Mouse (Mus musculus) kidney, embryonic 15.5 days (tissue): ENCODE data around the gene Serpinh1. TPM values are rescaled to one million over a fixed set of nuclear protein-coding genes. Genes with fewer than 3 reads are reported as not detected.
A peak's percentile ranks its signal among the peaks of the same experiment; 100 is the strongest.

Experiments
- ATAC-seq: fragments of 200-750 bp; cut with Nextera tagmentation; replicated peaks from 2 replicates; pipeline ENCODE4 v1.8.0; 2017; ENCODE audit warnings: moderate TSS enrichment; ENCODE audit not compliant: low FRiP score
- H3K27ac ChIP-seq: fragments of 300-500 bp; sonication (generic); 2 replicates; pipeline ENCODE4 v1.5.1; 2015; ENCODE audit warnings: mild to moderate bottlenecking, inconsistent platforms
- H3K27me3 ChIP-seq: fragments of 300-500 bp; sonication (generic); 2 replicates; pipeline ENCODE4 v1.6.1; 2015; ENCODE audit warnings: inconsistent platforms
- H3K36me3 ChIP-seq: fragments of 300-500 bp; sonication (generic); 2 replicates; pipeline ENCODE4 v1.6.1; 2015; ENCODE audit warnings: inconsistent platforms
- H3K4me1 ChIP-seq: fragments of 300-500 bp; sonication (generic); 2 replicates; pipeline ENCODE4 v1.6.1; 2015; ENCODE audit warnings: inconsistent platforms
- H3K4me2 ChIP-seq: fragments of 300-500 bp; sonication (generic); 2 replicates; pipeline ENCODE4 v1.6.1; 2015; ENCODE audit warnings: moderate library complexity, mild to moderate bottlenecking, inconsistent platforms
- H3K4me3 ChIP-seq: fragments of 300-500 bp; sonication (generic); replicated peaks from 2 replicates; pipeline ENCODE4 v1.5.1; 2015; ENCODE audit warnings: mild to moderate bottlenecking, inconsistent platforms
- H3K9ac ChIP-seq: fragments of 300-500 bp; sonication (generic); 2 replicates; pipeline ENCODE4 v1.6.1; 2015; ENCODE audit warnings: mild to moderate bottlenecking, inconsistent platforms
- H3K9me3 ChIP-seq: fragments of 300-500 bp; sonication (generic); replicated peaks from 2 replicates; pipeline ENCODE4 v1.6.1; 2016; ENCODE audit warnings: inconsistent platforms
- WGBS: fragments of 180-500 bp; shearing (Covaris S2); methylation state at CpG from one replicate; pipeline ENCODE4 v1.1.7; 2015; ENCODE audit warnings: mixed read lengths; 5-methylcytosine and 5-hydroxymethylcytosine counted together
- polyA plus RNA-seq: library from polyadenylated mRNA; unstranded; fragments of >200 nt; fragmentation: Nextera tagmentation; extraction: Ambion mirVana; gene quantifications from 2 replicates; pipeline ENCODE4 v1.2.1, GENCODE M21; 2015

The Serpinh1 gene
- polyA plus RNA-seq, 1 experiment from 2014 or later: 1,603 TPM

DNA sequence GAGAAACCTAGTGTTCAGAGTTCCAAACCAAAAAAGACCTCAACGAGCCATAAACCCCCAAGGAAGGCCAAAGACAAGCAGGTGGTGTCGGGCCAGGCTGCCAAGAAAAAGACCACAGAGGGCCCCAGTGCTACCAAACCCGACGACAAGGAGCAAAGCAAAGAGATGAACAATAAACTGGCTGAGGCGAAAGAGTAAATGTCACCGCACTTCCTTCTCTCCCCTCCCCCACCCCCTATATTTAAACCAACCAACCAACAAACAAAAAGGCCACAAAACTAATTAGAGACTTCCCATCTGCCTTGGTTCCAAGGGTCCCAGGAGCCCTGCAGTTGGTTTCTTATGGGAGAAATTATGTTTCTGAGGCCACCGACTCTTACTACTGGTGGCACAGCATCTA, 35.6 kb downstream of the Serpinh1 start:
- Histone ChIP-seq H3K4me1 (peaks cover 34% of the 10 kb centered on the region), H3K9me3 (no peaks in the 10 kb centered on the region), H3K27ac (no peak overlapping the region), H3K36me3 (no peaks in the 10 kb centered on the region), H3K4me2 (no peak overlapping the region), H3K9ac (no peak overlapping the region), H3K4me3 (no peak overlapping the region), H3K27me3 (peaks cover 15% of the 10 kb centered on the region)
- no peak for ATAC-seq
- 56% methylated on average over 7 of the region's 7 CpGs for WGBS

DNA sequence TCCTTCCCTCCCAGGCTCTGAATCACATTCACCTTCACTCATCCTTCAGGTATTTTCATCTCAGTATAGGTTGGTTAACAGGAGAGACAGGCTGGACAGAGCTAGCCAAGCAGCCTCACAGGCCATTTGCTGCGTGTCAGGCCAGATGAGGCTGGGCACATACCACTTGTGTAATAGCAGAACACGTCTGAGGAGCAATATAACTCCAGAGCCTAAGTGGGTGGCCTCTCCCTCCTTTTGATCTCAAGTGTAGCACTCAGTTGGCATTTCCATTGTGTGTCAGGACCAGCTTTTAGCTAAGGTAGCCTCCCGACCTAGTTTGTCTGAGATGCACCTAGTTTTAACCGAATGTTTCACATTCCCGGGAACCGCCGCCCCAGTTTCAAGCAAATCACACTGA, 36.8 kb downstream of the Serpinh1 start:
- no peak for ATAC-seq
- peaks cover 13% of the 10 kb centered on the region for H3K27me3 ChIP-seq
- H3K9ac ChIP-seq: no peak overlapping the region
- H3K4me2 ChIP-seq: no peak overlapping the region
- no peak overlapping the region for H3K4me3 ChIP-seq
- H3K36me3 ChIP-seq: no peaks in the 10 kb centered on the region
- 51% methylated on average over 7 of the region's 7 CpGs for WGBS
- H3K4me1 ChIP-seq: peaks cover 45% of the 10 kb centered on the region
- H3K27ac ChIP-seq: no peak overlapping the region
- H3K9me3 ChIP-seq: no peaks in the 10 kb centered on the region

DNA sequence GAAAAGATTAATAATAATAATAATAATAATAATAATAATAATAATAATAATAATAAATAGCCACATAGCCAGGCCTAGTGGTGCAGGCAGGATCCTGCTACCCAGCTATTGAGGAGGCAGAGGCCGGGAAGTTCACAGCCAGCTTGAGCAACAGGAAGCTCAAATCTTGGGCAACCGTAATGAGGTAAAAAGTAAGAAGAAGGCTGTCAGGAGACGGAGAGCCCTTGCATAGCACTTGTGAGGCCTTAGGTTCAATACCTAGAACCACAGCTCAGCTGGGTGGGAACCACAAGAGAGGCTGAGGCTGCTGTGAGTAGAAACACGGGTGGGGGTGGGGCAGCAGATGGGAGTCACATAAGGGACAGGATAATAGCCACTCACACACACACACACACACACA, 38.5 kb downstream of the Serpinh1 start:
- Histone ChIP-seq H3K4me3 (no peak overlapping the region), H3K9me3 (no peaks in the 10 kb centered on the region), H3K36me3 (no peaks in the 10 kb centered on the region), H3K27me3 (0 out of 2 replicates have a peak, but pooled peaks cover 7% of the 10 kb centered on the region), H3K4me1 (peaks cover 35% of the 10 kb centered on the region), H3K4me2 (no peak overlapping the region), H3K9ac (no peak overlapping the region), H3K27ac (no peak overlapping the region)
- 82% methylated on average over 4 of the region's 4 CpGs for WGBS
- ATAC-seq: no peak

DNA sequence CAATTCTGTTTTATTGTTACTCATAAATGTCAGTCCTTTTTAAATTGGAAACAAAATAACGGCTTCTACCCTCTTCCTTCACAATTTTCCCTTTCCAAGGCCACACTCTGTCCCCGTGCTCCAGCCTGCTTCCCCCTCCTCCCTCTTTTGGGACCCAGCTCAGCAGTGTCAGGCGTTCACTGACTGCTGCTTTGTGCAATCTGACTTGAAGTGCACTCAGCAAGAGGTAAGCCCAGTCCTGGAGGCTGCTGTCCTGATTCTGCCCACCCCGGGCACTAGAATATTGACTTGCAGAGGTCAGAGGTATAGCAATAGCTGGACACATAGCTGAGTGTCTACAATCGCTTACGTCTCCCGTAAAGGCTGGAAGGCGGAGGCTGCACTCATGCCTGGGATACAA, 39.8 kb downstream of the Serpinh1 start:
- 67% methylated on average over 8 of the region's 8 CpGs for WGBS
- Histone ChIP-seq H3K9ac (no peak overlapping the region), H3K27me3 (0 out of 2 replicates have a peak, but pooled peaks cover 7% of the 10 kb centered on the region), H3K4me3 (no peak overlapping the region), H3K36me3 (no peaks in the 10 kb centered on the region), H3K9me3 (no peaks in the 10 kb centered on the region), H3K4me1 (peaks cover 35% of the 10 kb centered on the region), H3K4me2 (no peak overlapping the region), H3K27ac (no peak overlapping the region)
- ATAC-seq: no peak

DNA sequence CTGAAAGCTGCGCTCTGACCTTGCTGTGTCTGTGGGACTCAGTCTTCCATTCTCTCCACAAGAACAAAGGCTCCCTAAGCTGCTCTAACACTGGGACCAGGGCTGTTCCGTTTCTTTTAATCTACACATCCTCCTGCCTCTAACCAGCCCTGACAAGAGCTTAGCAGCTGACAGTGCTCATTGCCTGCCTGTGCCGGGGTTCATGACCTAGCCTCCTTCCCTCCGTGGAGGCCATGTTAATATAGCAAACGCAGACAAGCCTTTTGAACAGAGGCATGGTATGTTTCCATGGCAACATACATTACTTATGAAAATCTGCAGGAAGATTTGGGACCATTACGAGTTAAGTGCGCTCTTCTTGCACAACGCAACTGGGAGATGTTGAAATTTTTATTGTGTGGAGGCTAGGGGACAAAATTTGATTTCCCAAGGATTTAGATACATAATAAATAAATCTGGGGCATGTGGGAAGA, 40.3 kb downstream of the Serpinh1 start:
- no peaks in the 10 kb centered on the region for H3K36me3 ChIP-seq
- no peak overlapping the region for H3K9ac ChIP-seq
- no peak overlapping the region for H3K4me3 ChIP-seq
- peaks cover 34% of the 10 kb centered on the region for H3K4me1 ChIP-seq
- no peak overlapping the region for H3K27ac ChIP-seq
- 44% methylated on average over 8 of the region's 8 CpGs for WGBS
- no peaks in the 10 kb centered on the region for H3K9me3 ChIP-seq
- no peak for ATAC-seq
- H3K4me2 ChIP-seq: no peak overlapping the region
- H3K27me3 ChIP-seq: 0 out of 2 replicates have a peak, but pooled peaks cover 7% of the 10 kb centered on the region

DNA sequence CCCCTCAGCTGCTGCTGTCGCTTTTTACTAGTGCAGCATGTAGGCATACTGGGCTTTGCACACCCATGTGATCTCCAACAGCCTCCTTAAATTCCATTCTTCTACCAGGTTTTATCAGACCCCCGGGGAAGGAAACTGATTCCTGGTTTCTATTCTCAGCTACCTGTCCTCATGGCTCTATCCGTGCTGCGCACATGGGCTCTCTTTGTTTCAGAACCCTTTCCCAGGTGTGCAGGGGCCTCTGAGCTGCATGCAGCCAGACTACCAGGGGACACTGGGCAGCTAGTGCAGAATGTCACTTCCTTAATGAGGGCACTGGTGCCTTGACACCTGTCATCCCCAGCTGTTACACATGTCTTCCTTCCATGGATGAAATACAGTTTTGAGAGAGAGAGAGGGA, 41.0 kb downstream of the Serpinh1 start:
- WGBS: 62% methylated on average over 4 of the region's 4 CpGs
- Histone ChIP-seq H3K27ac (no peak overlapping the region), H3K36me3 (no peaks in the 10 kb centered on the region), H3K4me2 (no peak overlapping the region), H3K4me3 (no peak overlapping the region), H3K9ac (no peak overlapping the region), H3K9me3 (no peaks in the 10 kb centered on the region), H3K4me1 (peaks cover 36% of the 10 kb centered on the region), H3K27me3 (0 out of 2 replicates have a peak, but pooled peaks cover 3% of the 10 kb centered on the region)
- ATAC-seq: no peak

DNA sequence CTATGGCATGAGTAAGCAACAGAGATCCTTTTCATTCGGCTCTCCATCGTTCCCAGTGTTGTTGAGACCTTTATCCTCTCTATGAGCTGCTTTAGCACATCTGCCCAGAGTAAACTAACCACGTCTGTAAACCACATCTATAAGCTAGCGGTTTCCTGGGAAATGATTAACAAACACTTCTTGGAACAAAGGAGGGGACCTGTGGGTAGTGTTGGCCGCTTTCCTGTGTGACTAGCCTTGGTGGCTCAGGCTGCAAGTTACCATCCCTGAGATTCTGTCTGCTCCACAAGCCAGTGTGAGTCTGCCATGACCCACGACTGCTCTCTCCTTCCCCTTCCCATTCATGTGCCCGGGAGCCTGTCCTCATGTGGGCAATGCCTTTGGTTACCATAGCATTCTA, 41.6 kb downstream of the Serpinh1 start:
- peaks cover 41% of the 10 kb centered on the region for H3K4me1 ChIP-seq
- H3K36me3 ChIP-seq: no peaks in the 10 kb centered on the region
- no peak overlapping the region for H3K9ac ChIP-seq
- H3K4me2 ChIP-seq: no peak overlapping the region
- H3K27me3 ChIP-seq: no peaks in the 10 kb centered on the region
- 57% methylated on average over 7 of the region's 7 CpGs for WGBS
- no peak overlapping the region for H3K4me3 ChIP-seq
- H3K9me3 ChIP-seq: no peaks in the 10 kb centered on the region
- no peak overlapping the region for H3K27ac ChIP-seq
- 0 out of 2 replicates have a peak, but pooled peaks have one; percentile 49 for ATAC-seq

DNA sequence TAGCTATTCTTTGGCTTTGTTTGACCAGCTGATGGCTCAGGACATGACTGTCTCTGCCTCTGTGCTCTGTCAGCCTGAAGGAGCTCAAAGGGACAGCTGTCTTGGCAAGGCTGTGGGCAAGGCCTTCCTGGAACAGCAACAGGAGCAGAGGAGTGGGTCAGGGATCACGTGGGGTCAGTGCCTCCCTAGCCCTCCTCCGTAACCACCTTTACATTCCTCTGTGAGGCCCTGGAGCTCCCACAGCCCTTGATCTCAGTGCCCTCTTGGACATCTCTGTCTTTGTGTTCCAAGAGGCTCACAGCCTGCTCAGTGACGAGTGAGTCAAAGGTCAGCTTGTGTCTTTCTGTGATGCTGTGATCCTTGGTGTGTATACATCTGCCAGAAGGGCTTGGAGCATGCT, 46.4 kb downstream of the Serpinh1 start:
- 15% methylated on average over 3 of the region's 3 CpGs for WGBS
- H3K9me3 ChIP-seq: no peaks in the 10 kb centered on the region
- peak; percentile 47 for ATAC-seq

DNA sequence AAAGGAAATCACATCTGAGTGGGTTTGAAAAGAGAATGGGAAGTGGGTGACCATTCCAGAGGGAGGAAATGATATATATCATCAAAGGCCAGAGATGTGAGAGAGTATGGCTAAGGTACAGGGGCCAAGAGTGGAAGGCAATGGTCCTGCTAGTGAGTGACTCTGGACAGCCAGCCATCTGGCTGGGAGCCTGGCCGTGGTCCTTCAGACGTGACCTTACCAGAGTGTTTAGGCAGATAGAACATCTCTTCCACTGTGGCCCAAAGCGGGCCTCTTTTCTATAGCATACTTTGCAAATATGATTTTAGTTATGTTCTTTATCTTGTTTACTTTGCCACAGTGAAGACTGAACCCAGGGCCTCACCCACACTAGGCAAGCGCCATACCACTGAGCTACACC, 47.4 kb downstream of the Serpinh1 start:
- WGBS: 86% methylated on average over 4 of the region's 4 CpGs
- Histone ChIP-seq H3K4me3 (no peak overlapping the region), H3K27me3 (no peaks in the 10 kb centered on the region), H3K4me1 (peaks cover 29% of the 10 kb centered on the region), H3K36me3 (no peaks in the 10 kb centered on the region), H3K27ac (no peak overlapping the region), H3K4me2 (no peak overlapping the region), H3K9me3 (no peaks in the 10 kb centered on the region), H3K9ac (no peak overlapping the region)
- ATAC-seq: no peak

More for the DNA sequence above, 46.4 kb downstream of the Serpinh1 start:
- Histone ChIP-seq H3K27ac (0 out of 2 replicates have a peak overlapping the region, but pooled peaks have one; percentile 22), H3K9ac (no peak overlapping the region), H3K4me3 (no peak overlapping the region), H3K4me2 (no peak overlapping the region), H3K27me3 (no peaks in the 10 kb centered on the region), H3K4me1 (peaks cover 33% of the 10 kb centered on the region), H3K36me3 (no peaks in the 10 kb centered on the region)

DNA sequence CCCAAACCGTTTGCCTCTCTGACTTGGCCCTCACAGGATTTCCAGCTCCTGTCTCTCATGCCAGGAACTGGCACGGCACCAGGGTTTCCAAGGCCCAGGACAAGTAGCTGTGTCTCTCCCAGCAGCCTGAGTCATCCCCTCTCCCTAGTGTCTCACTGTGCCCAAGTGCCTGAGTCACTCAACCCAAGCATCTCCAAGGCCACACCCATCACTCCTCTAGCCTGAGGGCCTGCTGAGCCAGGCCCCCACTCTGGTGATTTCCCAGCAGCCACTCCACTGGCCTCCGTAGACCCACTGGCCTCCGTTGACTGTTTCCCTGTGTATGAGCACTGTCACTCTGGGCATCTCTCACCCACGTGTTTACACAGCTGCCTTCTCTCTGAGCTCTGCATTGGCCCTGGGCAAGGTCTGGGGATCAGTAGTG, 48.1 kb downstream of the Serpinh1 start:
- H3K4me2 ChIP-seq: no peak overlapping the region
- WGBS: 39% methylated on average over 5 of the region's 5 CpGs
- H3K27me3 ChIP-seq: no peaks in the 10 kb centered on the region
- ATAC-seq: peak; percentile 76
- H3K9me3 ChIP-seq: no peaks in the 10 kb centered on the region
- peaks cover 29% of the 10 kb centered on the region for H3K4me1 ChIP-seq
- H3K9ac ChIP-seq: no peak overlapping the region
- H3K4me3 ChIP-seq: no peak overlapping the region
- no peak overlapping the region for H3K27ac ChIP-seq
- no peaks in the 10 kb centered on the region for H3K36me3 ChIP-seq

DNA sequence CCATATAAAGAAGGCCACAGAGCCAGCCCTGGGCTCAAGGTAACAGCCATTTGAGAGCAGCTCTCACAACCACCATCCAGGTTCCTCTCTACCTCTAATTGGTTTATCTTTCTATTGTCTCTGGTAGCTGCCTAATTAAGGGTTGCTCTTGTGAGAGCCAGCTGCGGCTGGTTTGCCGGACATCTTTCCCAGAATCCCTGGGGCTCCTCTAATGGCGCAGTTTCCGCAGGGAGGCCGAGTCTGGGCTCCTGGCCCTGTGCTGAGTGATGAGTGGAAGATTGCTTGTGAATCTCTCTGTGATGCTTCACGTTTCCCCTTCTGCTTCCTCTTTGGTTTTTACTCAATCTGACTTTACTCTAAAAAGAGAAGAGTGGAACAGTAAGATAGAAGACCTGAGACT, 49.0 kb downstream of the Serpinh1 start:
- WGBS: 70% methylated on average over 6 of the region's 6 CpGs
- H3K27me3 ChIP-seq: no peaks in the 10 kb centered on the region
- no peak overlapping the region for H3K4me3 ChIP-seq
- H3K4me1 ChIP-seq: peaks cover 29% of the 10 kb centered on the region
- H3K4me2 ChIP-seq: no peak overlapping the region
- no peaks in the 10 kb centered on the region for H3K36me3 ChIP-seq
- H3K9ac ChIP-seq: no peak overlapping the region
- no peak for ATAC-seq
- no peaks in the 10 kb centered on the region for H3K9me3 ChIP-seq
- H3K27ac ChIP-seq: no peak overlapping the region

DNA sequence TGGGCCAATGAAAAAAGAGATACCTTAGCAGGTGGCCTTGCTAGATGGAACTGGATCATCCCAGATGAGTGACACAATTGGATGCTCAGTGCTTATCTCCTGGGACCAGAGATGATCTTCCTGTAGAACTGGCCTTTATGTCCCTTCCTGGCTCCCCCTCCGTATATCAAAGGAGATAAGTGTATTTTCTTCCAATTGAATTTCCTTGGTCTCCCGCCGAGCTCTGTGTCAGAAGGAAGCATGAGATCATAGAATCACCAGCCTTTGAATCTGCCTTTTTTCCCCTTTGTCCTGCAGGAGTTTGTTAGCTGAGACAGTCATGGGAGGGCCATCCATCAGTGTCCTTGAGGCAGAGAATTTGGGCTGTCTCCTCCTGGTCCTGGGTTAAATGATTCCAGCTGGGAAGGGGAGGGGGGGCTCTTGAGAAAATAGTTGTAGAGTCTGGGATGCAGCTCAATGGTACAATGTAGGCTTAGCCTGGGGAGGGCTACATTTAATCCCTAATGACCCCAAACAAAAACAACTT, 52.3 kb downstream of the Serpinh1 start:
- no peak for ATAC-seq
- H3K36me3 ChIP-seq: no peaks in the 10 kb centered on the region
- no peak overlapping the region for H3K4me2 ChIP-seq
- no peak overlapping the region for H3K27ac ChIP-seq
- no peak overlapping the region for H3K4me3 ChIP-seq
- peaks cover 10% of the 10 kb centered on the region for H3K4me1 ChIP-seq
- H3K27me3 ChIP-seq: no peaks in the 10 kb centered on the region
- H3K9ac ChIP-seq: no peak overlapping the region
- 24% methylated on average over 3 of the region's 3 CpGs for WGBS
- H3K9me3 ChIP-seq: no peaks in the 10 kb centered on the region
